Mouse (Mus musculus) CH12F3 (cell line): ENCODE results near the gene Mtss1l.

Experiments
- in situ Hi-C: fragments of 300-500 bp; cut with MboI; formaldehyde crosslinking; loops from 2 replicates; pipeline ENCODE4 v1.14.3; 2020; ENCODE audit warnings: low sequenced_read_pairs

Gene Mtss1l

DNA sequence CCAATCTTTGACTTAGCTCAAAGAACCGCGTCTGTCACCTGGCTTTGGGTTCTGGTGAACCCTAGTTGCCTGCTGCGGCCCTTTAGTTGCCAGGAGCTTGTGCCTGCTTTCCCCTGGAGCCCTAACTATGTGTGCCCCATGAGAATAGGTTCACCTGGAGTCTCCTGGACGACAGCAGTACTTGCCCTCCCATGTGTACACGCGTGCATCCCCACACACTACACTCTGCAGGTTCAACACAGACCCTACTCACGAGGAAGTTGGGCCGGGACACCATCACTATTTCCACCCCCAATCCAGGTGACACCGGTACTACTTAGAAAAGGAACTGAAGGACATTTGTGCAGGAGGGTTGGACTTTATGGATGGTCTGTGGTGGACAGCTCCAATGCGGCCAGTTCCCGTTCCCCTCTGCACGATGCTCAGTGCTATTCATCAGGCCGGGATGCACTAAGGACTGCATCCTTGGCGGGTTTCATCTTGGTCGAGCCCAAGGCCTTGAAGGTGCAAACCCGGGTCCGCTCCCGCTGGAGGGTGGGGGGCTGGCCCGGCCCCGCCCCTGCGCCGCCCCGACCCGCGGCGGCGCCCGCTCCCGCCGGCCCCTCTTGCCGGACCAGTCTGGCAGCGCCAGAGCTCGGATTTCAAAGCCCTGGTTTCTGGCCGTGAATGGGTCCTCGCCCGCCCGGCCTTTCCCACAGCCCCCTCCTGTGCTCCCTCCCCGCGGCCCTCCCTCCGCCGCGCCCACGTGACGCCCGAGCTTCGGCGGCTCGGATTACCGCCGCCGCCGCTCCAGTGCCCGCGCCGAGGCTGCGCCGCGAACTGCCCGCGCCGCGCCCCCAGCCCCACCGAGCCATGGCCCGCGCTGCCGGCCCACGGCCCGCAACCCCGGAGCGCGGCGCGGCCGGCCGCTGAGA is at the start of gene Mtss1l:
Gene Mtss1l (plus strand): TSS at position 792 of the 914 bp plus-strand sequence.
- in situ Hi-C loops = no loop called here

DNA sequence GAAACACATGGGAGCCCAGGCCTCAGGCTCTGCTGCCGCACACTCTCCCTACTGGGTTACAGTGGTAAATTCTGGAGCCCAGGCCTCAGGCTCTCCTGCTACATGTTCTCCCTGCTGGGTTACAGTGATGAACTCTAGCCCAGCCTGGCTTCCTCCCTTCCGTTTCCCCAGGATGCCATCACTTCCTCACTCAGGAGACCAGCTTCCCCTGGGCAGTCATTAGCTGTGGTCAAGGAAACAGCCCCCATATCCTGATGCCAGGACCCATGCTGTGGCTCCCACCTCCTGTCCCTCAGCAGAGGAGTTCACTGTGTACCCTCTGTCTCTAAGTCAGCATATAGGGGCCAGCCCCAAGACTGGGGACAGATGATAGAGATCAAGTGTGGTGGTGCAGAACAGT is 49.1 kb upstream of the Mtss1l start:
- in situ Hi-C loops = no loop called here

DNA sequence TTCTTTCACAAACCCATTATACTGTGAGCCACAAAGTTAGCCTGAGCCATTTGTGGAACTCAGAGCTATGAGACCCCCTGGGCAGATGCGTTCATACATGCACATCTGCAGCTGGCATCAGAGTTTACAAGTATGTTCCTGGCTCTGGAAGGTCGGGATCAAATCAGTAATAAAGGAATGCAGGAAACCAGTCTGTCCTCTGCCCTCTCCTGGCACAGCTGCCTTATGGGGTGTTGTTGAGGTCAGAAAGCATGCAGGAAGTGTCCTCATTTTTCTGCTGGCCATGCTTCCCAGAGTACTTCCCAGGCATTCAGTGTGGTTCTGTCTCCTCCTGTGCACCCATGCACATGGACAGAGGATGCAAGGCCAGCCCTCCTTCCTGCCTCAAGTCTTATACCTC is 48.1 kb upstream of the Mtss1l start:
- in situ Hi-C loops = no loop called here

DNA sequence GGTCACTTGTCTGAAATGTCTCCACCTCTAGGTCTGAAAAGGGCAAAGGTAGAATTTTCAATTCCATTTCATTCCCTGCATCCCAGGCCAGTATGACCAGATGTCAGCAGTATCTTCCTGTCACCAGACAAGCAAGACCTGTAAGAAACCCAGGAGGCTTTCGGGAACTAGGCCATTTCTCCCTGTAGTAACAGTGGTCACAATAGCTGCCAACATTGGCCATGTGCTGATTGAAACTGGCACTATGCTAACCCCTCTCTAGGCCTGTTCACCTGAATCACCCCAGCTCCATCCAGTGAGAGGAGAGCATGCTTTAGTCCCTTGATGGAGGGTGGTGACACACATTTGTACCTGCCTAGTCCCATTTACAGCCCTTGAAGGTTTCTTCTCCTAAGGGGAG is 46.7 kb upstream of the Mtss1l start:
- in situ Hi-C loops = no loop called here

DNA sequence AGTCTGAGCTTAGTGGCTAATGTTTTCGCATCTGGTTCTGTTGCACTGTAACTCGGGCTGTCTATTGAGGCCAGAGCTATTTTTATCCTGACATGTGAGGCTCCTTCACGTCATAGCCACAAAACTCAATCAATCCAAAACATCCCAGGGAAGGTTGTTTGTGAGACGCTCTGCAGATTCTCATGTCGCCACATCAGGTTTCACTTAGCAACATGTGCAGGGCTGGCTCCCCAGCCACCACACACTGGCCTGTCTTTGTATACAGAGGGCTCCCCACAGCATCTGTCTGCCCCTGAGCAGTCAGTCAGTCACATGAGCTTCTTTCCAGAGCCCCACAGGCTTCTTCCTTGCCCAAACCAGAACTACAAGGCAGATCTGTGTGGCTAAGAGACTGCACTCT is 44.6 kb upstream of the Mtss1l start:
- in situ Hi-C loops = no loop called here

DNA sequence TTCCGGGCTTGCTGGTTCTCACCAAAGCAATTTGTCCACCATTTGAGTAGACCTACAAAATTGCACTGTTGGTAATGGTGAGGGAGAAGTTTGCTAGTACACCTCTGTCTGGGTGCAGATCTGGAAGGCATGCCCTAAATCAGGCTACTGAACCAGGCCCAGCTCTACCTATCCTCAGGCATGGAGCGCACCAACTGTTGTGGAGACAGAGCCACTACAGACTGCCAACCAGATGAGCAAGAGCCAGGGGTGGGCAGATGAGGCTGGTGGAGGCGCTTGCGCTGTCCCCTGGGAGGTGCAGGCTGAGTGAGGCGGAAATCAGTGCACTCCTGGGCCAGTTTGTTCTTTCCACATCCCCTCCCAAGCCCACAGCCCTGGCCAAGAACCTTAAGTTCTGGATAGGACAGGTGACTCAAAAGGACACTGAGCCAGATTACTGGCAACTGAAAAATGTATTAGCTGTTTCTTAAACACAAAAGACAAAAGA is 44.1 kb upstream of the Mtss1l start:
- in situ Hi-C loops = no loop called here

DNA sequence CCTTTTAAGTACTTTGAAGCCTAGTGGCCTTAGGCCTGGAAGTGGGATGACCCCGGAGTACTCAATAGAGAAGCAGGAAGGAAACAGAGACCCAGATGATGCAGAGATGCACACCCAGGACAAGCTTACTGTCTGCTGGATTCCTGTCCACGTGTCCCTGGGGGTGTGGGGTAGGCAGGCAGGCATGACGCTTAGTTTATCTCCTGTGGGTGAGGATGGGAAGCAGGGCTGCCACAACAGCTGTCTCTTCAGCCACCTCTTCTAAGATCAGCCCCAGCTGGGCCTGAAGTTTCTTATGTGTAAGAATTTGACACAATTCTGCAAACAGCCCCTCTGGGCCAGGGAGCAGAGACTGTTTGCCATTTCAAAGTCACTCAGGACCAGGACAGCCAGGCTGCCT is 42.3 kb upstream of the Mtss1l start:
- in situ Hi-C loops = no loop called here

DNA sequence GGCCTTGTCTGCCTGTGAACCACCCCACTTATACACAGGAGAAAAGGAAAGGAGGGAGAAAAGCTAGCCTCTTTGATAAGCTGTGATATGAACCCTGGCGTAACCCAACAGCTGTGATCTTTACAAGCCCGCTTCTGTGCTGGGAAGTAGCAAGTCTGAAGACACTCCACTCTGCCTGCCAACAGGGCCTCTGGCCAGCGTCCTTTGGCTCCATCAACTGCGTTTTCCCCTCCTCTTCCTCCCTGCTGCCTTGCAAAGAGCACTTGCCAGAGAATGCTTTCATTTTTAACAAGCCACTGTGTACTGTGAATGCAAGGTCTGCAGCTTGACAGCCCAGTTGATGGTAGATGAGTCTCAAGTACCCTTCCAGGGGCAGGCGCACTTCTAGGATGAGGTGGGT is 33.5 kb upstream of the Mtss1l start:
- in situ Hi-C loops = no loop called here

DNA sequence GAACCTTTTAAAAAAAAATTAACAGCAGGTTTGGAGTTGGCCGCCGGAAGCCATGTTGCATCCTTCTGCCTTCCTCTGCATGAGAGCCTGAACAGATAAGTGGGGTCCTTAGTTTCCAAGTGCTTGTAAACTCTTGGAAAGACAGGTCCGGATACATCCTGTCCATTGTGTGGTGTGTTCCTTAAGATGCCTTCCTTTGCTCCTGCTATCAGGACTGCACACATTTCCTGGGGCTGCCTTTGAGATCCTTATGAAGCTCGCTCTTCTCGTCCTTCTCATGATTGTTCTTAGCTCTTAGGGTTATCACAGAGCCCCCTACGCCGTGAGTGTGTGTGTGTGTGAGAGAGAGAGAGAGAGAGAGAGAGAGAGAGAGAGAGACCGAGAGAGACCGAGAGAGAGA is 31.3 kb upstream of the Mtss1l start:
- in situ Hi-C loops = no loop called here

DNA sequence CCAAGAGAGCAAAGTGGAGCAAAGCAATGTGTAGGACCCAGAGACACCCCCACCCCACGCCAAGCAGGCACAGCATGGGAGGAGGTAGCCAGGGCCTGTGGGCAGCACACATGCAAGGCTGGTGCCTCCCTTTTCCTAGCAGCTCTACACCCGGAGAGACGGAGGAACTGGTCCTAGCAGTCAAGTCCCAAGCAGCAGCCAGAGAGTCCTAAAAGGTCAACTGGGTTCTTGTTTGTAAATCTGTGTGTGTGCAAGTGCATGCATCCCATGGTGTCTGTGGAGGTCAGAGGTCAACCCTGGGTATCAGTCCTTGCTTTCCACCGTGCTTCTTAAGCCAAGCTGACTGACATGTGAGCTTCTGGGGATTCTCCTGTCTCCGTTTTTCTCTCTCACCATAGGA is 27.1 kb upstream of the Mtss1l start:
- in situ Hi-C loops = no loop called here

DNA sequence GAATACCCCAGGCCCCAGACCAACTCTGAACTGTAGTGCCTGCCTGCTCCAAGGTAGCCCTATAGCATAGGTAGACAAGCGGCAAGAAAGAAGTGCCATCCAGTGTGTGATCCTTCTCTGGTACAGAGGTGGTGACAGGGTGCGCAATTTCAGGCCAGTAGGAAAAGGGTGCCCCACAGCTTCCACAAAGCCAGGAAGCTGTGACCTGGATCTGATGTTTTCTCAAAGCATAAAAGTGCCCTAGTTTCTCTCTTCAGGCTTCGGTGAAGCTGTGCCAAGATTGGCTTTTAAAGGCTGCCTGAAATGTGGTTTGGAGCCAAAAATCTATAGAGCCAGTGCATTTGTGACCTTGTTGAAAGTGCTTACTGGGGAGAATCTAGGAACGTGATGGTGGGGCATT is 26.4 kb upstream of the Mtss1l start:
- in situ Hi-C loops = no loop called here

DNA sequence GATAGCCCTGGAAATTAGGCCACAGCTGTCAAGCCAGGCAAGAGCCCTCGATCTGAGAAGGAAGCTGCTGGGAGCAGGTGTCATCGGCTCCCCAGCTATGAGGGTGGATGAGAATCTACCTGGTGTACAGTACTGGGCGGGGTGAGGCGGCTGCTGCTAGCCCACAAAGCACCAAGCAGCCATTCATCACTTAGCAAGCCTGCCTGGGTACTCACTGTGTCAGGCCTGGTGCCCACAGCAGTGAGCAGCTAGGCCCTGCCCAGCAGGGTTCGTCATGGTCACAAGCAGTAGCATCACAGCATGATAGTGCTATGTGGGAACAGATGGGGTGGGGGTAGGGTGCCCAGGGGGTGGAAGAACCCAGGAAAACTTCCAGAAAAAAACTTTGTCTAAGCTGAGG is 25.8 kb upstream of the Mtss1l start:
- in situ Hi-C loops = no loop called here

DNA sequence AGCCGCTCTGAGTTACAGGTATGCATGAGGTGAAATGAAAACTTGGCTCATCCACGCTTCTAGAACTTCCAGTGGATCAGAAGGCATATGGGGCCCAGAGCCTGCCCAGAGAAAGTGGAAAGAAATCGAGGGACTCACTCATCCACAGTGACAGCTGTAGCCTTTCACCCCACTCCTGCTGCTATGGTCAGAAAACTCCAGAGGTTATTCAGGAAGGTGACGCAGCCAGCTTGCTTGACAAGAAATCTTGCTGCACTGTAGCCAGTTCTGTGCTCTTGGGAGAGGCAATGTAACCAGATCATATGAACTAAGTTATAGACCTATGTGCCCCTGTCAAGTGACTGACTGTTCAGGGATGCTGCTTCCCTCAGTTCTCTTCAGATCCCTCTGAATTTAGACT is 25.2 kb upstream of the Mtss1l start:
- in situ Hi-C loops = no loop called here

DNA sequence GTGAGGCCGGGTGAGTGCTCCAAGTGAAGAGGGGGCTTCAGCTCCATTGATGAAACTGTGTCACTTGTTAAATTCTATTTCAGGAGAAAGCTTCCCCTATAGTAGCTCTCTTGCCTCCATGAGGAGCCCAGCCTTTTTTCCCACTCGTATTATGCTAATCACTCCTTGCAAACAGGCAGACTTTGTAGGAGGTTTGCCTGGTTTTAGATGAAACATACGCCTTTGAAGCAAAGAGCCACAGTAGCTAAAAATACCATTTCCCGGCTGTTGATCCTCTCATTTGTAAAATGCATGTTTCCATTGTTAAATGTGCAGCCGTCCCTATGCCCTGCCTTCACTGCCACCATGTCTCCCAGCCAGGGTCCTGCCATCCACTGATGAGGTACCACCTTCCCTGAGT is 23.7 kb upstream of the Mtss1l start:
- in situ Hi-C loops = no loop called here

DNA sequence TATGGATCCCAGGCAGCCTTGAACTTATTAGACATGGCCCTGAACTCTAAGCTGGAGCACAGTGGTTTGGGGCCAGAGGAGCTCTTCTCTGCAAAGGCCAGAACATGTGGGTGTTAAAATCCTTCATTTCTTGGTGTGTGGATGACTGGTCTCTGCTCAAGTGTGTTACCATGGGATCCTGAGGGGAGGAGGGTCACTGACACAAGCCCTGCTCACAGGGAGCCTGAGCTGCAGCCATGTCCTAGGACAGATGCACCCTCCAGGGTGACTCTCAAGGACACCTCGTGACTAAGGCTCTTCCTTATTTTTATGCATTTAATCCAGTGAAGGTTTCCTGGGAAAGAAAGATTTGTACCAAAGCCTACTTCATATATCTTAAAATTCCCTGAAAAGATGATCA is 23.2 kb upstream of the Mtss1l start:
- in situ Hi-C loops = no loop called here

DNA sequence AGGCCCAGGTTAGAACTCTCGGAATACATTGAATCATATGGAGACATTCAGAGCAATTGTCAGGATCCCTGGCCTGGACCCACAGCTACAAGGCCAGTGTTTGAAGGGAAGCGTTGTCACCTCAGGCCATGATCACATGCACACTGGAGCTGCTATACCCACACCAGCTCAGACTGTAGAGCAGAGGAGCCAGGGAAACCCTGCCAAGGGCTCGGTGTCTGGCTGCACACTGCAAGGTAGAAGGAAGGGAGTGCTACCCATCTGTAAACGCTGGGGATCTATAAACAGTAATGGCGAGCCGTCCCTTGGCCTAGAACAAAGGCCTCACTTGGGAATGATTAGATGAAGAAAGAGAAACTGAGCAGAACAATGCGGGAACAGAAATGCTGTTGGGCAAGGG is 21.8 kb upstream of the Mtss1l start:
- in situ Hi-C loops = no loop called here

DNA sequence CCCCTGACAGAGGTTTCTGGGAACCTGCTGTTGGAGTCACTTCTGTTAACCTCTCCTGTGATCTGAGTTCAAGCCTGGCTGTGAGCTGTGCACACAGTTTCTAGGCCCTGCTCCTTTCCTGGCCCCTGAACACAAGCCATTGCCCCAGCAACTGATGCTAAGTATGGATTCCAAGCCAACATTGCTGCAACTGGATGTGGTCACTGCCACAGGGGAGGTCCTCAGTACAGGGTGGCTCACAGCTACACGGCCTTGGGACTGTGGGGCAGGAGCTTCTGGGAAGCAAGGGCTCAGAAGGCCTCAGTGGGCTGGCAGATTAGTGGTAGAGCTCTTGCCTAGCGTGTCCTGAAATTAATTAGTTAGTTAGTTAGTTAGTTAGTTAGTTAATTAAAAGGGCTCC is 20.7 kb upstream of the Mtss1l start:
- in situ Hi-C loops = no loop called here

DNA sequence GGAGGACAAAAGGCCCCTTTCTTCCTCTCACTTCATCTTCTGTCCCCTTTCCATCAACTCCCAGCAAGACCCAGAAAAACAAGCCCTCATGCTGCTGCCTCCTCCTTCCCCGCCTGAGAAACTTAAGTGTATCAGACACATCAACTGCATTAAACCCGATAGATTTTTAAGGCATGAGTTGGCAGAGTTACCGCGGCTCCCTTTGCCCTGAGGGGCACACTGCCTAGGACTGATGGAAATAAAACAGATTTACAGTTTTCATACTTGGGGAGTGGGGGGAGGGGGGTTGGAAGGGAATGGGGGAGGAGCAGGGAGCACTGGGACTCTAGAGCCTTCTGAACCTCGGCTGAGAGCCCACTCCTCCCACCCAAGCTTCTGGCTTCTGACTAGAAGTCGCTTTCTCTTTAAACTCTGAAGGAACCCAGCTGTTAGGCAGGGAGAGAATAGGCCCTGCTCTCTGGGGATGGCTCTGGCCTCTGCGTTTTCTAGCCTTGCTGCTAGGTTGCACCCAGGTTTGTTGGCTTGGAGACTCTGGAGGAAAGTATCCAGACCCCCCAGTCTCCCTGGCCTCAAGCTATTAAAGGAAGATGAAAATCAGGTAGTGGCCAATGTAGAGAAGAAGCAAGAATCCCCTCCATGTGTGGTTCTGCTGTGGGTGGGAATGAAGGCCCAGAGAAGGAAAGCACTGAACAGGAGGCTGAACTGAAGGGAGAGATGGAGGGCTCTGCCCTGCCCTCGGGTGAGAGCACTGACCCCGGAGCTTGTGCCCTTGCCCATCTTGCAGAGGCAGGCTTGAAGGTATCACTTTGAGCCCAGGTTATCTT is 18.4 kb upstream of the Mtss1l start:
- in situ Hi-C loops = no loop called here

DNA sequence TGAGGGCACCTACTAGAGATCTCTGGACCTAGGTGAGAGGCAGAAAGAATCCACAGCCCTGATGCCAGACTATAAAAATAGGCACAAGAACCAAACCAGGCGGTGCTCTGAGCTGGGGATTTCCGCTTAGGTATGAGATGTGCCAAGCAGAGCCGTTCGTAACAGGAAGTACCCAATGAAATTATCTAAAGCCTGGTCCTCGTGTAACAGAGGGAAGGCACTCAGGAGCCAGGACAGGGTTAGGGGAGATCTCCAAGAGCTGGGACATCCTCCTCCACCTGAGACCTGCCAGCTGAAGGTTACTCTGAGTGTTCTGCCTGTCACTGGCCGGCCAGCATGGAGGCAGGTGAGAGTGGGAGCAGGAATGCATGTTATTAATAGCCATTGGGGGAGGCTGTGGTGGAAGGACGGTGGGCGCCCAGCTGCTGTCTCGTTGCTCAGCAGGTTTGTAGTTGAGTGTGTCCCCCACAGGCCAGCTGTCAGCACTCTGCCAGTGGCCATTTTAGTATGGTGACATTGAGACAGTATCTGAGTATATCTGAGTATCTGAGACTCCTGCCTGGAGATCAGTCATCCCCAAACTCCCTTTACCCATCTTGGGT is 17.7 kb upstream of the Mtss1l start:
- in situ Hi-C loops = no loop called here

DNA sequence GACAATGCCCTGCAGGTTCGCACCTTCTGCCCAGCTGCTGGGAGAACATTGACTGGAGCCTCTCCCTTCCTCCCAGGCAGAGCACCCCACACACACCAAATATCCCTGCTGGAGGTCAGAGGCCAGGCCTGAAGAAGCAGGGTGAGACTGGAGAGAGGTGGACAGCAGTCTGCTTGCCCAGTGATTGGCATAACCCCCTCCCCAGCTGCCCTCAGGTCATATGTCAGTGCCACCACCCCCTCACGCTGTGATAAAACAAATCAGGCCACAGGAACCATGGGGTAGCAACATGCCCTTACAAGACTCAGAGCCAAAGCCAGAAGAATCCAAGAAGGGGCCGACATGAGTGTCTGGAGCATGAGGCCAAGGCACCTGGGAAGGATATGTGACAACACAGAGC is 17.2 kb upstream of the Mtss1l start:
- in situ Hi-C loops = no loop called here

DNA sequence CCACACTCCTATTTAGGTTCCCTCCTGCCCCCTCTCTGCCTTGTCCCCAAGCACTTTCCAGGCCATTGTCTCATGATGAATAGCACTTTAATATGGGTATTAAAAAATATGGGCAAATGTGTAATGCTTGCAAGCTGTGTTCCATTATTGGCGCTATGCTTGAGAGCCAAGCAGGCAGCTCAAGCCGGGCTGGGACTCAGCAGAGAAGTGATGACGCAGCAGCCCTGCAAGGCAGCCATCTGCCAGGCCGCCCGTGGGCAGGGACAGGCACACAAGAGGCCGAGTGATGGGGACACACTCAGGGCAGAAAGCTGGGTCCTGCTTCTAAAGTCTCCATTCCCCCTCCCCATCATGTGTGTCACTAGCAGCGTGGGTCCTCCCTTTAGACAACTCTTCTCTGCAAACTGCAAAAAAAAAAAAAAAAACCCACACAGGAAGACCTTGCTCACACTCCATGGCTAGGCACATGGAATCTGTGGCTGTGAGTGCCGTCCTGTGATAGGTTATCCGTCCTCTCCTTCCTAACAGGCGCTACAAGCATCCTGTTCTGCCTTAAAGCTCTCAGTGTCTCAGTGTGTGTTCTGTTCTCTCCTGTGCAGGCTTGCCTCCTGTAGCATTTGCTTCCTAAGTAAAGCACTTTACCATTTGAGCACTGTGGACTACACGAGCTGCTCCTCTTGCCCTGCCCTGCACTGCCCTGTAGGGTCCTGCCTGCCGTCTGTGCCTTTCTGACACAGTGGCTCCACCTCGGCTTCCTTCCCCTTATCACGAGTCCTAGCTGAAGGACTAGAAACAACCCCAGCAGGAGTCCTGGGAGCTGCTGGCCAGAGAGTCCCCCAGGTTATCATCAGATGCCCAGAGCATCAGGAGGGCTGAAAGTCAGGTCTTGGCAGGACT is 15.6 kb upstream of the Mtss1l start:
- in situ Hi-C loops = no loop called here
